Mouse (Mus musculus) stomach, postnatal 0 days (tissue): ENCODE measurements around the gene Pdss2.

Experiments used
- CTCF ChIP-seq: IDR thresholded peaks from 2 replicates; pipeline ENCODE4 v1.5.1; 2016; ENCODE audit warnings: antibody characterized with exemption, low read depth, mild to moderate bottlenecking, moderate library complexity
- EP300 ChIP-seq: optimal IDR thresholded peaks from 2 replicates; pipeline ENCODE3; 2016; ENCODE audit warnings: antibody characterized with exemption

DNA sequence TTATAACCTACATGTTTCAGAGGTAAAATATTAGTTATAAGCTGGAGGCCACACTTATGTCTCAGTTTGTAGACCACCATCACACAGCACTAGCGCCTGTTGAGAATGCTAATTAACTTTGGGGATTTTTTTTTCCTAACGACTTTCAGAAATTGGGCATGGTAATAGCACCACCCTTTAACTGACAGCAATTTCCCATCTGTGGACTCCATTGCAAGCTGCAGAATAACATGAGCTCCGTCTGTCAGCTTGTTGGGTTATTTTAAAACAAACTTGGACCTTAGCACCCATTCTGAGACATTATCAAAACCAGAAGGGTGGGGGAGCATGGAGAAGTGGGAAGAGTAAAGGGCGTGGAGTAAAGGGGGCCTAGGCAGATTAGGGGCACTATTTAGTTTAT lies 174.5 kb downstream of the Pdss2 start:
- TF ChIP-seq CTCF = no peak
- no peak for TF ChIP-seq EP300
